Mouse (Mus musculus) limb, embryonic 14.5 days (tissue): Measurements from ENCODE around the gene Dusp15. TPM values are rescaled to one million over a fixed set of nuclear protein-coding genes. Genes with fewer than 3 reads are reported as not detected.

Source experiments
- ATAC-seq: fragments of 200-750 bp; cut with Nextera tagmentation; 2 replicates; pipeline ENCODE4 v1.8.0; 2017; ENCODE audit warnings: low read depth, moderate number of reproducible peaks, moderate TSS enrichment; ENCODE audit not compliant: low FRiP score
- DNase-seq: peaks from one replicate; pipeline ENCODE4 v3.0.0-alpha.2; 2015; ENCODE audit warnings: low spot score
- H3K27ac ChIP-seq: fragments of 300-500 bp; sonication (generic); replicated peaks from 2 replicates; pipeline ENCODE4 v1.5.1; 2014; ENCODE audit warnings: low read depth, mild to moderate bottlenecking, low read length, moderate library complexity, mixed read lengths
- H3K27me3 ChIP-seq: fragments of 300-500 bp; sonication (generic); 2 replicates; pipeline ENCODE4 v1.6.1; 2014; ENCODE audit warnings: low read length, mixed read lengths; ENCODE audit not compliant: control insufficient read depth, insufficient read depth
- H3K36me3 ChIP-seq: fragments of 300-500 bp; sonication (generic); 2 replicates; pipeline ENCODE4 v1.6.1; 2014; ENCODE audit warnings: mild to moderate bottlenecking, low read length, moderate library complexity, mixed read lengths; ENCODE audit not compliant: control insufficient read depth, insufficient read depth
- H3K4me1 ChIP-seq: fragments of 300-500 bp; sonication (generic); 2 replicates; pipeline ENCODE4 v1.6.1; 2014; ENCODE audit warnings: antibody characterized with exemption, low read length, mixed read lengths; ENCODE audit not compliant: control insufficient read depth, insufficient read depth
- H3K4me2 ChIP-seq: fragments of 300-500 bp; sonication (generic); replicated peaks from 2 replicates; pipeline ENCODE4 v1.6.1; 2014; ENCODE audit warnings: low read depth, mild to moderate bottlenecking, low read length, moderate library complexity; ENCODE audit not compliant: severe bottlenecking
- H3K4me3 ChIP-seq: fragments of 300-500 bp; sonication (generic); replicated peaks from 2 replicates; pipeline ENCODE4 v1.5.1; 2014; ENCODE audit warnings: low read length
- H3K9ac ChIP-seq: fragments of 300-500 bp; sonication (generic); 2 replicates; pipeline ENCODE4 v1.6.1; 2014; ENCODE audit warnings: mild to moderate bottlenecking, low read depth, low read length, moderate library complexity; ENCODE audit not compliant: severe bottlenecking
- H3K9me3 ChIP-seq: fragments of 300-500 bp; sonication (generic); 2 replicates; pipeline ENCODE4 v1.6.1; 2016; ENCODE audit warnings: low read length; ENCODE audit not compliant: control insufficient read depth
- POLR2A ChIP-seq: fragments of 200-500 bp; IDR thresholded peaks from 2 replicates; pipeline ENCODE4 v1.8.0; 2012; ENCODE audit warnings: inconsistent platforms, mild to moderate bottlenecking, moderate library complexity, borderline replicate concordance; ENCODE audit not compliant: insufficient read depth, insufficient read length; ENCODE audit errors: extremely low read depth
- WGBS: fragments of 180-500 bp; shearing (Covaris S2); extraction: QIAGEN DNeasy Blood & Tissue Kit; methylation state at CpG from one replicate; pipeline ENCODE4 v1.1.7; 2014; 5-methylcytosine and 5-hydroxymethylcytosine counted together
- polyA plus RNA-seq, 2 experiments: library from polyadenylated mRNA; depleted of rRNA in 1 of 2; stranded (reverse) in 1 of 2; unstranded in 1 of 2; fragments of >200 nt; fragmentation: Nextera tagmentation in 1 of 2; extraction: Ambion mirVana in 1 of 2; gene quantifications; 2 replicates each; pipeline versions ENCODE4 v1.2.1 to v1.2.3; 2012 to 2014

The Dusp15 gene
- polyA plus RNA-seq, 2 experiments, result 0.48 to 2.0 TPM

- Histone ChIP-seq H3K27ac (no peak overlapping the region), H3K9me3 (no peaks in the 10 kb centered on the region), H3K36me3 (no peaks in the 10 kb centered on the region), H3K4me3 (no peak overlapping the region), H3K27me3 (peaks cover 46% of the 10 kb centered on the region), H3K4me1 (peaks cover 7% of the 10 kb centered on the region), H3K9ac (no peak overlapping the region), H3K4me2 (no peak overlapping the region)
- DNase-seq, result no peak
- TF ChIP-seq POLR2A, result no peak
- 48% methylated on average over 7 of the region's 7 CpGs for WGBS
- no peak for ATAC-seq
Observed at GRCm38 (mm10) chr2:152947098-152947497, 4.4 kb downstream of the Dusp15 start.

- Histone ChIP-seq H3K4me1 (peaks cover 7% of the 10 kb centered on the region), H3K36me3 (no peaks in the 10 kb centered on the region), H3K9ac (no peak overlapping the region), H3K9me3 (no peaks in the 10 kb centered on the region), H3K27me3 (peaks cover 39% of the 10 kb centered on the region), H3K4me2 (no peak overlapping the region), H3K27ac (no peak overlapping the region), H3K4me3 (no peak overlapping the region)
- no peak for TF ChIP-seq POLR2A
- ATAC-seq (no peak), DNase-seq (no peak)
- WGBS, result 56% methylated on average over 9 of the region's 9 CpGs
Observed at GRCm38 (mm10) chr2:152944013-152944412, 7.5 kb downstream of the Dusp15 start.

GRCm38 (mm10) chr2:152943568-152943967 is 7.9 kb downstream of the Dusp15 start:
- Histone ChIP-seq H3K9me3 (no peaks in the 10 kb centered on the region), H3K4me1 (peaks cover 7% of the 10 kb centered on the region), H3K36me3 (no peaks in the 10 kb centered on the region), H3K4me3 (peak overlapping the region; percentile 42), H3K4me2 (peak overlapping the region; percentile 88), H3K9ac (peak overlapping the region; percentile 54), H3K27me3 (peaks cover 39% of the 10 kb centered on the region), H3K27ac (no peak overlapping the region)
- 8% methylated on average over 8 of the region's 8 CpGs for WGBS
- DNase-seq (no peak), ATAC-seq (no peak)
- no peak for TF ChIP-seq POLR2A

- peaks cover 7% of the 10 kb centered on the region for H3K4me1 ChIP-seq
- TF ChIP-seq POLR2A, result no peak
- DNase-seq (no peak), ATAC-seq (no peak)
- H3K27ac ChIP-seq, result no peak overlapping the region
- peak overlapping the region; percentile 42 for H3K4me3 ChIP-seq
- H3K27me3 ChIP-seq, result peaks cover 39% of the 10 kb centered on the region
- WGBS, result 0% methylated on average over 50 of the region's 65 CpGs
- H3K9ac ChIP-seq, result peak overlapping the region; percentile 54
- H3K36me3 ChIP-seq, result no peaks in the 10 kb centered on the region
- H3K9me3 ChIP-seq, result no peaks in the 10 kb centered on the region
- H3K4me2 ChIP-seq, result peak overlapping the region; percentile 88
Observed at GRCm38 (mm10) chr2:152942898-152943515, 8.5 kb downstream of the Dusp15 start.

- Histone ChIP-seq H3K36me3 (no peaks in the 10 kb centered on the region), H3K9ac (no peak overlapping the region), H3K9me3 (no peaks in the 10 kb centered on the region), H3K27ac (no peak overlapping the region), H3K4me2 (no peak overlapping the region), H3K4me3 (no peak overlapping the region), H3K4me1 (peaks cover 7% of the 10 kb centered on the region), H3K27me3 (peaks cover 39% of the 10 kb centered on the region)
- no peak for TF ChIP-seq POLR2A
- WGBS, result 22% methylated on average over 7 of the region's 7 CpGs
- ATAC-seq (no peak), DNase-seq (no peak)
Observed at GRCm38 (mm10) chr2:152941776-152942175, 9.7 kb downstream of the Dusp15 start.

- no peak for DNase-seq
- Histone ChIP-seq H3K9me3 (no peaks in the 10 kb centered on the region), H3K4me2 (no peak overlapping the region), H3K9ac (no peak overlapping the region), H3K4me3 (no peak overlapping the region), H3K27ac (no peak overlapping the region), H3K4me1 (peaks cover 7% of the 10 kb centered on the region), H3K27me3 (peaks cover 39% of the 10 kb centered on the region), H3K36me3 (no peaks in the 10 kb centered on the region)
- no peak for TF ChIP-seq POLR2A
- ATAC-seq, result no peak
- 80% methylated on average over 6 of the region's 6 CpGs for WGBS
Observed at GRCm38 (mm10) chr2:152941106-152941505, 10.4 kb downstream of the Dusp15 start.
